ENCODE assay signal across 8 mouse cellular contexts in genomic region chr17:35274770-35275169, GRCm38 (mm10). TPM values are rescaled to one million over a fixed set of nuclear protein-coding genes. Genes with fewer than 3 reads are reported as not detected.
DNase-seq lines count a peak whose midpoint lies in the region; ATAC-seq lines count a peak whose summit lies in the region.

No protein-coding gene starts in this region.

- H3K4me1 ChIP-seq in embryonic facial prominence, embryonic 10.5 days = no peaks in the 10 kb centered on the region
- no peaks in the 10 kb centered on the region for H3K4me1 ChIP-seq in kidney, embryonic 14.5 days (ENCODE audit: control insufficient read depth, insufficient read depth, low read length)
- H3K4me1 ChIP-seq in liver, embryonic 11.5 days (replicated peaks; ENCODE audit: control insufficient read depth, insufficient read depth, low read length) = no peaks in the 10 kb centered on the region

- H3K4me2 ChIP-seq in kidney, embryonic 14.5 days (replicated peaks; ENCODE audit: low read depth, low read length) = no peak overlapping the region
- H3K4me2 ChIP-seq in liver, embryonic 11.5 days = no peak overlapping the region

- H3K9ac ChIP-seq in kidney, embryonic 14.5 days (ENCODE audit: low read depth, low read length) = no peak overlapping the region
- no peak overlapping the region for H3K9ac ChIP-seq in liver, embryonic 11.5 days (ENCODE audit: low read depth, low read length)

- no peak overlapping the region for H3K27ac ChIP-seq in embryonic facial prominence, embryonic 10.5 days (replicated peaks)
- no peak overlapping the region for H3K27ac ChIP-seq in kidney, embryonic 14.5 days (ENCODE audit: low read depth, low read length)
- no peak overlapping the region for H3K27ac ChIP-seq in liver, embryonic 11.5 days (ENCODE audit: low read depth, low read length)

- WGBS in embryonic facial prominence, embryonic 10.5 days = 5% methylated on average over 11 of the region's 11 CpGs
- WGBS in kidney, embryonic 14.5 days = 8% methylated on average over 11 of the region's 11 CpGs
- WGBS in liver, embryonic 11.5 days = 5% methylated on average over 11 of the region's 11 CpGs

- peak; percentile 58 for ATAC-seq in kidney, embryonic 14.5 days (ENCODE audit: low FRiP score, low TSS enrichment)
- ATAC-seq in liver, embryonic 11.5 days (replicated peaks; ENCODE audit: low FRiP score) = peak; percentile 57
- ATAC-seq in monocyte, adult 5-6 weeks (replicated peaks; ENCODE audit: insufficient number of reproducible peaks, low FRiP score, low TSS enrichment, poor library complexity, severe bottlenecking) = peak; percentile 85

- H3K9me3 ChIP-seq in embryonic facial prominence, embryonic 10.5 days = no peaks in the 10 kb centered on the region
- peaks cover 4% of the 10 kb centered on the region for H3K9me3 ChIP-seq in kidney, embryonic 14.5 days (ENCODE audit: control insufficient read depth, low read length)
- H3K9me3 ChIP-seq in liver, embryonic 11.5 days (ENCODE audit: control insufficient read depth, low read length) = no peaks in the 10 kb centered on the region

- peak; percentile 83 for DNase-seq in 416B (ENCODE audit: low read depth)
- DNase-seq in adrenal gland, postnatal 25 days = peak; percentile 92
- DNase-seq in embryonic facial prominence, embryonic 10.5 days (ENCODE audit: low spot score) = peak; percentile 85
- peak; percentile 89 for DNase-seq in heart, adult 8-10 months (ENCODE audit: low spot score)
- peak; percentile 74 for DNase-seq in liver, embryonic 11.5 days (ENCODE audit: low spot score)
- DNase-seq in spleen, postnatal 14 days (ENCODE audit: low spot score in 2 of 2) = peak; percentile 73 to 84

- no peaks in the 10 kb centered on the region for H3K36me3 ChIP-seq in embryonic facial prominence, embryonic 10.5 days (replicated peaks)
- H3K36me3 ChIP-seq in kidney, embryonic 14.5 days (ENCODE audit: control insufficient read depth, insufficient read depth, low read length) = no peaks in the 10 kb centered on the region
- no peaks in the 10 kb centered on the region for H3K36me3 ChIP-seq in liver, embryonic 11.5 days (ENCODE audit: control insufficient read depth, insufficient read depth, low read length)

- no peak overlapping the region for H3K4me3 ChIP-seq in embryonic facial prominence, embryonic 10.5 days
- H3K4me3 ChIP-seq in kidney, embryonic 14.5 days (ENCODE audit: low read length) = no peak overlapping the region
- H3K4me3 ChIP-seq in liver, embryonic 11.5 days (ENCODE audit: low read depth, low read length) = no peak overlapping the region

- H3K27me3 ChIP-seq in embryonic facial prominence, embryonic 10.5 days (replicated peaks; ENCODE audit: low read depth, poor library complexity, severe bottlenecking) = peaks cover 21% of the 10 kb centered on the region
- peaks cover 9% of the 10 kb centered on the region for H3K27me3 ChIP-seq in kidney, embryonic 14.5 days (ENCODE audit: control insufficient read depth, insufficient read depth, low read length)
- peaks cover 18% of the 10 kb centered on the region for H3K27me3 ChIP-seq in liver, embryonic 11.5 days (replicated peaks; ENCODE audit: control insufficient read depth, insufficient read depth, low read length)

RNA-seq across cellular contexts. Expression of gene H2-D1, which starts 12.2 kb away (rescaled TPM):
- total RNA-seq in adrenal gland, postnatal 25 days (2021) = 86.1 and 109 TPM in 2 replicates
- 30.3 and 32.9 TPM in 2 replicates for polyA plus RNA-seq in embryonic facial prominence, embryonic 10.5 days (2016; fragmentation: Nextera tagmentation; extraction: Ambion mirVana)
- 100 to 1,000 TPM; 108 to 169 (median 117) TPM for total RNA-seq in heart, adult 8-10 months (2022)
- 38.3 and 42.8 TPM in 2 replicates for polyA plus RNA-seq in kidney, embryonic 14.5 days (2014; fragmentation: Nextera tagmentation; extraction: Ambion mirVana)
- 88.0 and 90.8 TPM in 2 replicates for polyA plus RNA-seq in liver, embryonic 11.5 days (2014; fragmentation: Nextera tagmentation; extraction: Ambion mirVana)
- 2,987 to 4,272 TPM (median 3,836 TPM) in 3 replicates for total RNA-seq in monocyte, adult 5-6 weeks (2017)

RNA-seq across cellular contexts. Expression of gene Ddx39b, which starts 33.2 kb away (rescaled TPM):
- 237 and 249 TPM in 2 replicates for total RNA-seq in adrenal gland, postnatal 25 days (2021)
- polyA plus RNA-seq in embryonic facial prominence, embryonic 10.5 days (2016; fragmentation: Nextera tagmentation; extraction: Ambion mirVana) = 726 and 735 TPM in 2 replicates
- 10 to 100 TPM; 76.7 to 92.1 (median 86.6) TPM for total RNA-seq in heart, adult 8-10 months (2022)
- 525 and 616 TPM in 2 replicates for polyA plus RNA-seq in kidney, embryonic 14.5 days (2014; fragmentation: Nextera tagmentation; extraction: Ambion mirVana)
- 432 and 439 TPM in 2 replicates for polyA plus RNA-seq in liver, embryonic 11.5 days (2014; fragmentation: Nextera tagmentation; extraction: Ambion mirVana)
- total RNA-seq in monocyte, adult 5-6 weeks (2017) = 98.8 to 141 TPM (median 101 TPM) in 3 replicates

RNA-seq across cellular contexts. Expression of gene Nfkbil1, which starts 39.2 kb away (rescaled TPM):
- total RNA-seq in adrenal gland, postnatal 25 days (2021) = 18.3 and 24.1 TPM in 2 replicates
- 9.3 and 9.6 TPM in 2 replicates for polyA plus RNA-seq in embryonic facial prominence, embryonic 10.5 days (2016; fragmentation: Nextera tagmentation; extraction: Ambion mirVana)
- 1 to 10 TPM; 8.2 to 9.4 (median 8.5) TPM for total RNA-seq in heart, adult 8-10 months (2022)
- polyA plus RNA-seq in kidney, embryonic 14.5 days (2014; fragmentation: Nextera tagmentation; extraction: Ambion mirVana) = 3.3 and 6.0 TPM in 2 replicates
- polyA plus RNA-seq in liver, embryonic 11.5 days (2014; fragmentation: Nextera tagmentation; extraction: Ambion mirVana) = 4.6 and 5.4 TPM in 2 replicates
- total RNA-seq in monocyte, adult 5-6 weeks (2017) = 3.6 to 10.9 TPM (median 5.1 TPM) in 3 replicates

RNA-seq across cellular contexts. Expression of gene Atp6v1g2, which starts 41.3 kb away (rescaled TPM):
- 8.0 and 8.4 TPM in 2 replicates for total RNA-seq in adrenal gland, postnatal 25 days (2021)
- polyA plus RNA-seq in embryonic facial prominence, embryonic 10.5 days (2016; fragmentation: Nextera tagmentation; extraction: Ambion mirVana) = 5.2 and 5.6 TPM in 2 replicates
- total RNA-seq in heart, adult 8-10 months (2022) = 1 to 10 TPM; 1.7 to 3.6 (median 1.9) TPM
- 5.3 and 6.4 TPM in 2 replicates for polyA plus RNA-seq in kidney, embryonic 14.5 days (2014; fragmentation: Nextera tagmentation; extraction: Ambion mirVana)
- polyA plus RNA-seq in liver, embryonic 11.5 days (2014; fragmentation: Nextera tagmentation; extraction: Ambion mirVana) = 2.6 and 2.9 TPM in 2 replicates
- total RNA-seq in monocyte, adult 5-6 weeks (2017) = 1.4 to 6.5 TPM (median 2.6 TPM) in 3 replicates

RNA-seq across cellular contexts. Expression of gene H2-Q1, which starts 45.4 kb away (rescaled TPM):
- total RNA-seq in adrenal gland, postnatal 25 days (2021) = 0.90 and 2.0 TPM in 2 replicates
- not detected in 2 replicates for polyA plus RNA-seq in embryonic facial prominence, embryonic 10.5 days (2016; fragmentation: Nextera tagmentation; extraction: Ambion mirVana)
- 1 to 10 TPM in 3 of 4 experiments, under 1 TPM in 1; 0.53 to 1.5 (median 1.4) TPM for total RNA-seq in heart, adult 8-10 months (2022)
- polyA plus RNA-seq in kidney, embryonic 14.5 days (2014; fragmentation: Nextera tagmentation; extraction: Ambion mirVana) = not detected in 2 replicates
- 0.40 and 0.60 TPM in 2 replicates for polyA plus RNA-seq in liver, embryonic 11.5 days (2014; fragmentation: Nextera tagmentation; extraction: Ambion mirVana)
- 0.11 to 0.38 TPM in 2 of 3 replicates, not detected in the other for total RNA-seq in monocyte, adult 5-6 weeks (2017)

Comparison
In these comparisons a context has a peak if more than half of its experiments do, and no peak if none do; other contexts are left out.
1. RNA of gene H2-D1, which starts 12.2 kb away (total RNA-seq): 2,987 to 4,272 TPM in monocyte, adult 5-6 weeks; 108 to 169 TPM in heart, adult 8-10 months and 86.1 to 109 TPM in adrenal gland, postnatal 25 days; every median in the first group is over 10 times any median in the second.
2. Peak in every context shown above with its lines, with median percentiles within 50 percentile points of each other: DNase-seq and ATAC-seq.